Mouse (Mus musculus) testis, adult 2 months (tissue): ENCODE measurements around the gene Gpc6. TPM values are rescaled to one million over a fixed set of nuclear protein-coding genes. Genes with fewer than 3 reads are reported as not detected.

Experiments
- H3K27ac ChIP-seq: fragments of 200-500 bp; 2 replicates; pipeline ENCODE4 v1.5.1; 2012; ENCODE audit warnings: low read depth, low read length; ENCODE audit not compliant: control insufficient read depth, insufficient read depth
- H3K27me3 ChIP-seq: fragments of 200-500 bp; 2 replicates; pipeline ENCODE4 v1.6.1; 2012; ENCODE audit warnings: mild to moderate bottlenecking, low read length, moderate library complexity; ENCODE audit not compliant: control insufficient read depth, insufficient read depth
- H3K36me3 ChIP-seq: fragments of 200-500 bp; 2 replicates; pipeline ENCODE4 v1.6.1; 2012; ENCODE audit warnings: mild to moderate bottlenecking, low read length; ENCODE audit not compliant: control insufficient read depth, insufficient read depth
- H3K4me1 ChIP-seq: fragments of 200-500 bp; 2 replicates; pipeline ENCODE4 v1.6.1; 2012; ENCODE audit warnings: low read length; ENCODE audit not compliant: control insufficient read depth, insufficient read depth
- H3K4me3 ChIP-seq: fragments of 200-500 bp; 2 replicates; pipeline ENCODE4 v1.5.1; 2012; ENCODE audit warnings: low read depth, mild to moderate bottlenecking, low read length, moderate library complexity, mixed read lengths; ENCODE audit not compliant: control insufficient read depth
- CTCF ChIP-seq: fragments of 200-500 bp; IDR thresholded peaks from 2 replicates; pipeline ENCODE4 v1.5.1; 2012; ENCODE audit warnings: low read depth, mild to moderate bottlenecking, inconsistent platforms, low read length, moderate library complexity; ENCODE audit not compliant: control insufficient read depth, insufficient read depth, insufficient replicate concordance
- POLR2A ChIP-seq: fragments of 200-500 bp; IDR thresholded peaks from 2 replicates; pipeline ENCODE4 v1.6.1; 2012; ENCODE audit warnings: low read depth, mild to moderate bottlenecking, inconsistent platforms, low read length, moderate library complexity; ENCODE audit not compliant: control insufficient read depth
- polyA plus RNA-seq: library from polyadenylated mRNA; depleted of rRNA; stranded (reverse); fragments of >200 nt; gene quantifications from 2 replicates; pipeline ENCODE4 v1.2.3, GENCODE M21; 2012

Gene Gpc6
- polyA plus RNA-seq, 1 experiment: 0.35 TPM

GRCm38 (mm10) chr14:116926404-116927171, 1.5 kb downstream of the Gpc6 start:
- TF ChIP-seq POLR2A (no peak), CTCF (no peak)
- Histone ChIP-seq H3K4me1 (peaks cover 14% of the 10 kb centered on the region), H3K36me3 (no peaks in the 10 kb centered on the region), H3K4me3 (peak overlapping the region; percentile 61), H3K27ac (no peak overlapping the region), H3K27me3 (no peaks in the 10 kb centered on the region)

GRCm38 (mm10) chr14:116927341-116928315, 2.5 kb downstream of the Gpc6 start:
- Histone ChIP-seq H3K27ac (no peak overlapping the region), H3K36me3 (no peaks in the 10 kb centered on the region), H3K27me3 (no peaks in the 10 kb centered on the region), H3K4me1 (peaks cover 14% of the 10 kb centered on the region), H3K4me3 (no peak overlapping the region)
- TF ChIP-seq POLR2A (no peak), CTCF (no peak)

- no peaks in the 10 kb centered on the region for H3K27me3 ChIP-seq
- no peak overlapping the region for H3K27ac ChIP-seq
- H3K36me3 ChIP-seq: no peaks in the 10 kb centered on the region
- H3K4me1 ChIP-seq: peaks cover 14% of the 10 kb centered on the region
- no peak for TF ChIP-seq CTCF
- no peak for TF ChIP-seq POLR2A
- no peak overlapping the region for H3K4me3 ChIP-seq
Observed at GRCm38 (mm10) chr14:116928395-116928794, 3.3 kb downstream of the Gpc6 start.

GRCm38 (mm10) chr14:116928796-116929529, 3.8 kb downstream of the Gpc6 start:
- Histone ChIP-seq H3K36me3 (no peaks in the 10 kb centered on the region), H3K27me3 (no peaks in the 10 kb centered on the region), H3K4me3 (no peak overlapping the region), H3K4me1 (peaks cover 14% of the 10 kb centered on the region), H3K27ac (no peak overlapping the region)
- TF ChIP-seq POLR2A: no peak
- no peak for TF ChIP-seq CTCF

GRCm38 (mm10) chr14:116933825-116934224, 8.7 kb downstream of the Gpc6 start:
- Histone ChIP-seq H3K4me3 (no peak overlapping the region), H3K4me1 (no peaks in the 10 kb centered on the region), H3K27ac (no peak overlapping the region), H3K36me3 (no peaks in the 10 kb centered on the region), H3K27me3 (no peaks in the 10 kb centered on the region)
- no peak for TF ChIP-seq POLR2A
- TF ChIP-seq CTCF: no peak

GRCm38 (mm10) chr14:116937910-116938560, 12.9 kb downstream of the Gpc6 start:
- no peak overlapping the region for H3K27ac ChIP-seq
- no peak overlapping the region for H3K4me3 ChIP-seq
- H3K36me3 ChIP-seq: no peaks in the 10 kb centered on the region
- TF ChIP-seq CTCF: no peak
- TF ChIP-seq POLR2A: no peak
- no peaks in the 10 kb centered on the region for H3K27me3 ChIP-seq
- H3K4me1 ChIP-seq: no peaks in the 10 kb centered on the region

- Histone ChIP-seq H3K27me3 (no peaks in the 10 kb centered on the region), H3K36me3 (no peaks in the 10 kb centered on the region), H3K4me3 (no peak overlapping the region), H3K27ac (no peak overlapping the region), H3K4me1 (no peaks in the 10 kb centered on the region)
- TF ChIP-seq POLR2A (no peak), CTCF (no peak)
Observed at GRCm38 (mm10) chr14:116938735-116939134, 13.6 kb downstream of the Gpc6 start.
